Mouse (Mus musculus) adrenal gland (tissue): Measurements from ENCODE around the gene Pphln1.
"Not testable (repeated sequence)": the region's sequence is repeated elsewhere in the genome, so short reads cannot be mapped to it uniquely, and the experiment has no call there.

Experiments
- intact Hi-C: fragments of 180-260 bp; cut with DNase I; formaldehyde crosslinking; loops from one replicate; pipeline ENCODE4 v1.15.1; 2025
- long read RNA-seq, 2 experiments: library from polyadenylated mRNA; unstranded; transcript quantifications; one replicate each; pipeline ENCODE4 v2.0.0; 2020; ENCODE audit warnings: borderline replicate concordance in 1 of 2; ENCODE audit not compliant: insufficient replicate concordance in 1 of 2

Pphln1 gene
- long read RNA-seq, experiment 1, partial matches to known transcripts = 0 of 9 reads
- long read RNA-seq, experiment 1, other reads (novel, unspliced or antisense) = 4 of 9 reads
- long read RNA-seq, experiment 2, transcript Pphln1-202 (9 exons, 3,351 nt) = major isoform, 9 of 18 reads
- long read RNA-seq, experiment 2, partial matches to known transcripts = 0 of 18 reads
- long read RNA-seq, experiment 2, other reads (novel, unspliced or antisense) = 3 of 18 reads

DNA sequence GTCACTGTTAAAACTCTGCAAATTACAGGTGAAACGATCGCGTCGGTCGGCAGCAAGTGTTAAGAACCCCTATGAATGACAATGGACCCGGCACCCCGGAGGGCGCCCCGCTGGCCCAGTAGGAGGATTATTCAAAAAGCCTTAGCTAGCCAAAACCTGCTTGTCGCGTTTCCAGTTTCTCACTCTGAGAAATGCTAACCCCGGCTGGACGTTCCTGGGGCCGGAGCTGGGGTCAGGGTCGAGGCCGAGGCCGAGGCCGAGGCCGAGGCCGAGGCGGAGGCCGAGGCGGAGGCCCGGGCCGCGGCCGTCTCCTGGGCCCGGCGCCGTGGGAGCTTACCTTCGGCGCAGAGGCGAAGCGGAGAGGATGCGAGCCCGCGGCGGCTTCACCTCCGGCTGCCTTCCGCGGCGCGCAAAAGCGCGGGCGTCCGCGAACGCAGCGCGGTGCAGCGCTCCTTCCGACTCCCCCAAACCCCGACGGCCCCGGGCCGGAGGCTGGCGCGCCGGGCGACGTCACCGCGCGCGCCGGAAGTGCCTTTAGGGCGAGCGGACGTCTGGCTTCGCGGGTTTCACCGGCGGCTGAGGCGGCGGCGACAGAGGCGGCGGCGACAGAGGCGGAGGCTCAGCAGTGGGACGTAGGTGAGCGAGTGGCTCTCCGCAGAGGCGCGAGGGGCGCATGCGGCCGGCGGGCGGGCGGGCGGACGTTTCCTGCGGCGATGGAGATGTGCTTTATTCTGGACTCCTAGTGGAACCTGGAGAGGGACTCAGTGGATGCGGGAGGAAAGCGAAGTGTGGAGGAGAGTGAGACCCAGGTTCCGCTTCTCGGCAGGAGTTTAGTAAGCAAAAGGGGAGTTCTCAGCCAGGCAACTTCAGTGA is at the start of gene Pphln1, which contains the start of gene Zcrb1:
Gene Pphln1, plus strand, starts transcription at position 525 of the 873 bp plus-strand sequence.
Gene Zcrb1, minus strand, starts transcription at position 509 of the 873 bp plus-strand sequence.
- intact Hi-C loops = loop anchor here (2.0 to 5.0 kb wide), 2 partner anchors 61 to 133 kb away; partner anchors contain the start of gene Yaf2

DNA sequence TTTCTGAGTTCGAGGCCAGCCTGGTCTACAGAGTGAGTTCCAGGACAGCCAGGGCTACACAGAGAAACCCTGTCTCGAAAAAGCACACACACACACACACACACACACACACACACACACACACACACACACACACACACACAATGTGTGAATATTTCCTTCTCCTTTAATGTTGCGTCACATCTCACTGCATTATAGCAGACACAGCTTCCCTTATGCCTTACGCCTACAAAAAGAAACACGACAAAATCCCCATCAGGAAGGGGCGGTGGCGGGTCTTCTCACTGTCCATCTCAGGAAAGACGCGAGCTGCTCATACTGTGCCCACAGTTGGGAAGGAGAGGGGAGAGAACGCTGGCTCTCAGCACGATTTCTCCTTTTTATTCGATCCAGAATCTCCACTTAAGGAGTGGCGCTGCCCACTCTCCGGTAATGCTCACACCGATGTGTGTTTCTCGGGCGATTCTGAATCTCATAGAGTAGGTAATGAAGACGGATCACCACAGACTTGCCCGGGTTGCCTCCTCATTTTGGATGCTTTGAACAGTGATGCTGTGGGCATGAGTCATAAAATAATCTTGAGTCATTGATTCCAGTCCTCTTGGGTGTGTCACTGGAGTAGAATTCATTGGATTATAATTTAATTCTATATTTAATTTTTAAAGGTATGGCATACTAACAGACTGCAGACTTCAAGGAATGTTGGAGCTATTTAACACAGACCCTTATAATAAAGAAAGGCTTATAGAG is 39.6 kb upstream of the Pphln1 start:
- intact Hi-C loops = no loop called here

DNA sequence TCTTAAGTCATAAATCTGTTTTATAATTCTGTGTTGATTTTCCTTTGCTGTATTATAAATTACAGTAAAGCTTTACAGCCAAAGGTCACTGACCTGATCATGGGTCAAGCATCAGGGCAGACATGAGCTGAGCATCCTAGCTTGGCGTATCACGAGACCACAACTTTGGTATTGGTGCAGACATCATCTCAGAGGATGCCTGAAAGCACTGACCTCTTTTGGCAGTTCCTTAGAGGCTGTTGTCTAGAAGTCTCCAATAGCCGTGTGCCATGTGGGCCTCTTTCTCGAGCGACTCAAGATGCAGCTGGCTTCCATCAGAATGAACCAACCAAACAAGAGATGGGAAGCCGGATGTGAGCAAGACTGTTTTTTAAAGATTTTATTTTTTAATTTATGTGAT is 32.6 kb upstream of the Pphln1 start:
- intact Hi-C loops = no loop called here

DNA sequence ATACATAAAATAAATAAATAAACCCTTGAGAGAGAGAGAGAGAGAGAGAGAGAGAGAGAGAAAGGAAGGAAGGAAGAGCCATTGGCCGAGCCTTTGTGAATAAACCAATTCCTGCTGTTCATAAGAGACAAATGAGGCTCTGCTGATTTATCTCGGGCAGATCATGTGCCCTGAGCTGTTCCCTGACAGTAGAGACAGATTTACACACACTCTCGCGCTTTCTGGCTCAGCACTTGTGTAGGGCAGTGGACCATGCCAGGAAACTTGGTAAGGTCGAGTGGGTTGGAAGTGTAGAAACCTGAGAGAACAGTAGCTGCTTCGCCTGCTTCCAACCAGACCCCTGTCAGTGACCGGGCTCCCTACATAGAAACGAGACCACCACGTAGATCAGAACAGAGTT is 29.6 kb upstream of the Pphln1 start:
- intact Hi-C loops = no loop called here

DNA sequence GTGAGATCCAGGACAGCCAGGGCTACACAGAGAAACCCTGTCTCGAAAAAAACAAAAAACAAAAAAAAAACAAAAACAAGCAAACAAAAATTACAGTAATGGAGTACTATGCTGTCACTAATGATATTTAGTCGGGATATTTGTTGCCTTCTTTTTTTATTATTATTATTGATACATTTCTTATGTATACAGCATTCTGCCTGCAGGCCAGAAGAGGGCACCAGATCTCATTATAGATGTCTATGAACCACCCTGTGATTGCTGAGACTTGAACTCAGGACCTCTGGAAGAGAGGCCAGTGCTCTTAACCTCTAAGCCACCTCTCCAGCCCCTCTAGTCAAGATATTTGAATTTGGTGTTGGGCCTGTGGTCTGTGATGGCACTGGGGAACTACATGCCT is 26.3 kb upstream of the Pphln1 start:
- intact Hi-C loops = no loop called here

DNA sequence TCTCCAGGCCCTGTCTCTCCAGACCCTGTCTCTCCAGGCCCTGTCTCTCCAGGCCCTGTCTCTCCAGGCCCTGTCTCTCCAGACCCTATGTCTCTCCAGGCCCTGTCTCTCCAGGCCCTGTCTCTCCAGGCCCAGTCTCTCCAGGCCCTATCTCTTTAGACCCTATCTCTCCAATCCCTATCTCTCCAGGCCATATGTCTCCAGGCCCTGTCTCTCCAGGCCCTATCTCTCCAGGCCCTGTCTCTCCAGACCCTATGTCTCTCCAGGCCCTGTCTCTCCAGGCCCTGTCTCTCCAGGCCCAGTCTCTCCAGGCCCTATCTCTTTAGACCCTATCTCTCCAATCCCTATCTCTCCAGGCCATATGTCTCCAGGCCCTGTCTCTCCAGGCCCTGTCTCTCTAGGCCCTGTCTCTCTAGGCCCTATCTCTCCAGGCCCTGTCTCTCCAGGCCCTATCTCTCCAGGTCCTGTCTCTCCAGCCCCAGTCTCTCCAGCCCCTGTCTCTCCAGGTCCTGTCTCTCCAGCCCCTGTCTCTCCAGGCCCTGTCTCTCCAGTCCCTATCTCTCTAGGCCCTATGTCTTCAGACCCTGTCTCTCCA is 25.5 kb upstream of the Pphln1 start:
- intact Hi-C loops = not testable (repeated sequence)

DNA sequence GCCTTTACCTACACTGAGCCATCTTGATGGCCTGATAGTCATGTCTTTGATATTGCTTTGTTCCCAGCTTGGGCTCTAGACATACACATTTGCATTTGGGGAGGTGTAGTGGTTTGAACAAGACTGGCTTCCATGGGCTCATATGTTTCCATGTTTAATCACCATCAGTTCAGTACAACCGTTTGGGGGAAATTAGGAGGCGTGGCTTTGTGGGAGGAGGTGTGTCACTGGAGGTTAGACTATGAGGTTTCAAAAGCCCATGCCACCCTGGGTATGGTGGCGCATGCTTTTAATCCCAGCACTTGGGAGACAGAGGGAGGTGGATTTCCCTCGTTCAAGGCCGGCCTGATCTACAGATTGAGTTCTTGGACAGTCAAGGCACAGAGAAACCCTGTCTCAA is 22.5 kb upstream of the Pphln1 start:
- intact Hi-C loops = no loop called here

DNA sequence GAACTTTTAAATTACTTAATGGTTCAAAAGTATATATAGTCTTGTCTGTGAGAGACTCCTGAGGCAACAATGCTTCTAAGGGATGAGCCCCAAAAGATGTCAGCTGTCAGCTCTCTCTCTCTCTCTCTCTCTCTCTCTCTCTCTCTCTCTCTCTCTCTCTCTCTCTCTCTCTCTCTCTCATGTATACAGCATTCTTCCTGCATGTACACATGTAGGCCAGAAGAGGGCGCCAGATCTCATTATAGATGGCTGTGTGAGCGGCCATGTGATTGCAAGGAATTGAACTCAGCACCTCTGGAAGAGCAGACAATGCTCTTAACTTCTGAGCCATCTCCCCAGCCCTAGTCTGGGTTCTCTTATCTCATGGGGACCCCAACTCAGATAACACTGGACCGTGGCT is 19.0 kb upstream of the Pphln1 start:
- intact Hi-C loops = no loop called here

DNA sequence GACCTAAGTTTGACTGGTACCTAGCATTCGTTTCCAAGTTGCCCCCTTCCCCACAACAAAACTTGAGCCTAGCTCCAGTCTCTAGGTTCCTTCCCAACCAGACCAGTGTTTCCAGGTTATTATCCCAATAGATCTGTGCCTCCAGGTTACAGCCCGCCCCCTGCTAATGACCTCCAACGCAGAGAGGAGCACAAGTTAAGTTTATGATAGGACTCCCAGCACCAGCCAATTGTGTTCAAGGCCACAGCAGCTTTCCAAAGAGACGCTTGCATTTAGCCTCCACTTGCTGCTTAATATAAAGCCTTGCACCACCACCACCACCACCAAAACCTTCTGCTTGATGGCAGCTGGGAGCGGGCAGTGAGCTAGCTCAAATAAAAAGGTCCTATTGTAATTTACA is 16.8 kb upstream of the Pphln1 start:
- intact Hi-C loops = no loop called here

DNA sequence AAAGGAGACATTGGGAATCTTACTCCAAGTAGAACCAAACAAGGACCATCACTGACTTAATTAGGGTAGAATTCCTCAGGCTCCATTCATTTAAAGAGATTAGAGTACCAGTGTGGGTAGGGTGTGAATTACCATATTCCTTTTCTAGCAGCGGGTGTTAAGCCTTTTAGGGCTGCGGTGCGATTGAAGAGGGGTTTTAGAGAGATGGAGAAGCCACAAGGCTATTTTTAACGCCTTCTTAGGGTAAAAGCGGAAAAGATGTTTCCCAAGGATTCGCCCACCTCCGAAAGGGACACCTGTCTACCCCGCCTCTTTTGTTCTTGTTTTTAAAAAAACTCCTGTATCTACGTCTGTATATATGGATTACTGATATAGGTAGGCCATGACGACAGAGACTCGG is 881 bp upstream of the Pphln1 start:
- intact Hi-C loops = loop anchor here (5.0 kb wide), 1 partner anchor 60 kb away; the partner anchor contains the start of gene Yaf2

DNA sequence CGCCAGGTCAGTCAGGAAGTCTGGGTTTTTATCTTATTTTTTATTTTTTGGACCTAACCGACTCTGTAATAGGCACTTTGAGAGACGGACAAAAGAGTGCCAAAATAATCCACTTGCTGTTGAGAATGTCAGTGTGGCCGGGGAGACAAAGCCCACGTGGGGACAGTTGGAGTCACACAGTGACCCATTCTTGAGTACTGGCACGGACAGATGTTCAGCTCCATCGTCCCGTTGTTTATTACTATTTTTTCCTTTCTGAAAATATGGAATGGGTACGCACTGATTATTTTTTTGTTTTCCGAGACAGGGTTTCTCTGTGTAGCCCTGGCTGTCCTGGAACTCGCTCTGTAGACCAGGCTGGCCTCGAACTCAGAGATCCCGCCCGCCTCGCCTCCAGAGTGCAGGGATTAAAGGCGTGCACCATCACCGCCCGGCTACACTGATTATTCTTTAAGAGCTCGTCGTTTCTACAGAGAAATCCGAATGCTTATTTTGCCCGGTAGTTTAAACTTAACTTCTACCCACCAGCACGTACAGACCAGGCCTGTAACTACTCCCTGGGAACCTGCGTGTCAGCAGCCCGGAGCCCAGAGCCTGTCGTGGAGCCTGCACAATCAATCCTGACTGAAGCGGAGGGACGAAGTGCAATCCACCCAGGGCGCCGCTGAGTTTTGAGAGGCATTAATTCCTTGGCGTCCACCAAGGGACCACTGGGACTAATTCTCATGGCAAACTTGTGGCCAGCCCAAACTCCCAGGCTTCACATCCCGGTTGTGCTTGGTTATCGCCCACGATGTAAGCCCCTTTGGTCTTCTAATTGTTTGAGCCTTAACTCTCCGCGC is 770 bp downstream of the Pphln1 start:
- intact Hi-C loops = loop anchor here (2.0 to 5.0 kb wide), 2 partner anchors 62 to 134 kb away; partner anchors contain the start of gene Yaf2

DNA sequence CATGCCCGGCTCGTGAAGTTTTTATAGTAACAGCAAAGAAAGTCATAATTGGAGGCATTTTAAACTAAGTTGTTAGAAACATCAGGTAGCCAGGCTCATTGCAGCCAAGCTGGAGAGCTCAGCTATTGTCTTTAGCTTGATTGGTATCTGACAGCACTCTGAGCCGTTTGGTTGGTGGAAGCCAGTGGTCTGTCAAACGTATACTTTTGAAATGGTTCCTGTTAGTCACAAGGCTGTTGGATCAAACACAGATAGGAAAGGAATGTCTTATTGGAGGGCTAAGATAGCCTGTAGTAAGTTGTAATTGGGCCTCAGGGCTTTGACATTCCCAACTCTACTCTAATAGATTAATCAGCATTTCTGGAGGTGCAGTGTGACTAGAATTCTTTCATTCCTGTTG is 3.3 kb downstream of the Pphln1 start:
- intact Hi-C loops = no loop called here

DNA sequence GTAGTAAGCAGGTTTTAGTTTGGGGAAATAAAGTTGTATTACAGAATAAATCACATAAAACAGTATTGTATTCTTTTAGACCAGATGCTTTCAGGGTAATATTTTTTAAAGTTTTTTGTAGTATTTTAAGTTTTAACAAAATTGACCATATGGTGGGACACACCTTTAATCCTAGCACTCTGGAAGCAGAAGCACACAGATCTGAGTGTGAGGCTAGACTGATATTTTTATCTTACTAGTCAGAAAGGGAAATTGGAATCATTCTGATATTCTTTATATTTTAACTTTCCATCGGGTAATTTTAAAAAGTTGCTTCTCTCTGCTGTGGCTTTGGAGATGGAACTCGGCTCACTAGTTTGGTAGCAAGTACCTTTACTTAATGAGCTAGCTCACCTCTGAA is 4.6 kb downstream of the Pphln1 start:
- intact Hi-C loops = no loop called here

DNA sequence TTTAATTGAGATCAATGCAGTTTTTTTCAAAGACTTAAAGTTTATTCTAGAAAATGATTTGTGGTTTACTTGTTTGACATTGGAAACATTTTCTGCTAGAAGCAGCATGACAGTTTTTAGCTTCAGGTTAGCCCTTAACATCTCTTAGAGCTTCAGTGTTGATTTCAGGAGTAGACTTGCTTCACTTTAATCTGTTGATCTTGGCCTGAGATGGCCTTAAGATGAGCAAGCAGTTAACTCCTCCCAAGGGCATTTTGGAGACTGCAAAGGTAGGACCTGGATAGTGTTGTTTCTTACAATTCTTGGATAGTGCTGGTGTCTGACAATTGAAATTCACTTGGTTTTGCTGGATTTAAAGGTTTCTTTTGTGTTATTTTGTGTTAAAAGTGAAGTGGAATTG is 6.7 kb downstream of the Pphln1 start:
- intact Hi-C loops = no loop called here

DNA sequence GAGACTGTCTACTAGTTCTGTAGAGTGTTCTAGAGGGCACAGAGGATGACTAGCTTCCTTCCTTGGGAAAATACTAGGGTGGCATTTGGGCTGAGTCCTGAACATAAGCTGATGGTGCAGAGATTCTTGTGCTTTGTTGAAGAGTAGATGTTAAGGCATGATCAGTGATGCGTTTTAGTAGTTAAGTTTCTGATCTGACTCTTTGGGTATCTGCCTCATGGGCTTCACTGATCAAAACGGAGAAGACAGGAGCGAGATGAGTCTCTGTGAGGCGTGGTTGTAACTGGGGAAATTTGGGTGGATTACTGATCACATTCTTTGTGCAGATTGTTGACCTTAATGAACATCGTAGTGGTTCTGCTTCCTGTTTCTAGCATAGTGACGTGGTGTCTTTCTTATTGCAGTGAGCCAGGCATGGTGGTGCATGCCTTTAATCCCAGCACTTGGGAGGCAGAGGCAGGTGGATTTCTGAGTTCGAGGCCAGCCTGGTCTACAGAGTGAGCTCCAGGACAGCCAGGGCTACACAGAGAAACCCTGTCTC is 7.4 kb downstream of the Pphln1 start:
- intact Hi-C loops = no loop called here

DNA sequence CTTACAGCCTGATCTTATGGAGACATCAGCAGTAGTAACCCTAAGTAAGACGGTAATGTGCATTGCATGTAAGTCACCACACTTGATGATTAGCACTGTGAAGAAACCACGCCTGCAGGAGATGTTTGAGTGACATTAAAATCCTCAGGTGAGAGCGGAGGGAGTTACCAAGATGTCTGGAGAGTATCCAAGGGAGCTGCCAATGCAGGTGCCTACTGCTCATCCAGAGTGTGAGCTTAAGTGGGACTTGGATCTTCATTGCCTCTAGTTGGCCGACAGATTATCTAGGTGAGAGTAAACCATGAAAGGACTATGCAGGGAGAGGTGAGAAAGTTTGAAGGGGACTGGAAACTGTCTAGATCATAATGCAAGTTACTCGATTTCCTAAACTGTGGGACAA is 8.3 kb downstream of the Pphln1 start:
- intact Hi-C loops = no loop called here

DNA sequence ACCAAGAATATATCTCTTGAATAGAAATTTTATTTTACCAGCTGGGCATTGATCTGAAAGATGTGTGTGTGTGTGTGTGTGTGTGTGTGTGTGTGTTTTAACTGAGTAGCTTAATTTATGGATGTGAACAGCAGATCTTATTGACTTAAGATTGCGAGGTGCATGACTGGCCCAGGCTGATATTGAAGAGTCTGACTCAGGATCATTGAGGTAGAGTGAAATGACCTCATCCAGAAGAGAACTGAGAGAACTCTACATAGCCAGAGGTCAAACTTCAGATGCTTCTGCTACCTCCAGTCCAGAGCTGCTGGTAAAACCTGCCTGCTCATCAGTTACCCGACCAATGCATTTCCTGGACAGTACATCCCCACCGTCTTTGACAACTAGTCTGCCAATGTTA is 14.3 kb downstream of the Pphln1 start:
- intact Hi-C loops = no loop called here

DNA sequence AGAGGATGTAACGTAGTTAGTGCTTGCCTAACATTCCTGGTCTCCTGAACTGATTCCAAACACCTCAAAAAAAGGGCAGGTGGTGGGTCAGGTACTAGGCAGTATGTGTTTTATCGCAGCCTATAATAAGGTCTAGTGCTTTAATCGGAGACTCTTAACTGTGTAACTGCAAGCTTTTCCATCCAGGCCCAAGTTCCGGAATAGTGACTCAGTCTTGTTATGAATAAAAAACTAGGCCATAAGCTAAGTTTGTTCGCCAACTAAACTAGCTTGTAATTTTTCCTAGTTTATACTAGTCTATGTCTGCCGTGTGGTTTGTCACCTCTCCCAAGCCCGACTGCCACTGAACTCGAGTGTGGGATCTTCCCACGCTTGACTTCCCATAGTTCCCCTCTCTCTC is 16.3 kb downstream of the Pphln1 start:
- intact Hi-C loops = no loop called here

DNA sequence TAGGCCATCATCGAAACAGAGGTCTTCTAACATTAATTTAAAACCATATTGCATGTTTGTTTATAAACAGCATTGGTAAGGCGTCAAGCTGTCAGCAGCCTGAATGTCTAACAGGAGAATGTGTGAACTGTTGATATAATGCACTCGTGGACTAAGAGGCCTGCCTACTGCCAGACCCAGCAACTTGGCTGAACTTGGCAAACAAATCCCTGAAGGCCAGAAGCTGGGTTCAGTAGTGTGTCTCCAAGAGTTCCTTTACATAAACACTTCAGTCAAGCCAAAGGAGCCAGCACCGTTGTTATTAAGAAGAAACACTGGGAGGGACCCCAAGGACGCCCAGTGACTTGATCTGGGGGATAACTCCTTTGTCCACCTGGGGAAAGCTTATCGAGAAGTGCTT is 18.1 kb downstream of the Pphln1 start:
- intact Hi-C loops = no loop called here

DNA sequence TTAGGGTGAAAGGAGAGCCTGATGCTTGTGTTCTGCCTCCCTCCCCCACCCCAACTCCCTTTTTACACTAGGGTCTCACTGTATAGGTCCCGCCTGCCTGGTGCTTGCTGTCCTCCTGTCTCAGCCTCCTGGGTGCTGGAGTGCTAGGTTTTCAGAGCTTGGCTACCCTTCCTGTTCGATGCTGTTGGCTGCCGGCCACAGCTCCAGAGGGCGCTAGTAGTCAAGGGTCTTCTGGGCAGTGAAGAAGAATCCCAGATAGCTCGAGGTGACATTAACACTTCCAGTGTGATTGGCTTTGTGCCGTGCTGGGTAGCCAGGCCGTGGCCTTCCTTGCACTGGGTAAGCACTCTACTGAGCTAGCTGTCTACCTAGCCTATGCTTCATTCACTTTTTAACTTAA is 22.4 kb downstream of the Pphln1 start:
- intact Hi-C loops = no loop called here
